Mouse (Mus musculus) intestine, postnatal 0 days (tissue): Measurements from ENCODE around the gene Il12a. TPM values are rescaled to one million over a fixed set of nuclear protein-coding genes. Genes with fewer than 3 reads are reported as not detected.
"Not testable (repeated sequence)": the region's sequence is repeated elsewhere in the genome, so short reads cannot be mapped to it uniquely, and the experiment has no call there.

Source experiments
- ATAC-seq: fragments of 200-750 bp; cut with Nextera tagmentation; 2 replicates; pipeline ENCODE4 v1.8.0; 2017; ENCODE audit warnings: mild to moderate bottlenecking, moderate TSS enrichment, moderate library complexity
- H3K27ac ChIP-seq: fragments of 300-500 bp; sonication (generic); 2 replicates; pipeline ENCODE4 v1.5.1; 2014; ENCODE audit warnings: mild to moderate bottlenecking, low read depth, low read length, moderate library complexity
- H3K27me3 ChIP-seq: fragments of 300-500 bp; sonication (generic); replicated peaks from 2 replicates; pipeline ENCODE4 v1.6.1; 2014; ENCODE audit warnings: low read length, mixed read lengths; ENCODE audit not compliant: control insufficient read depth, insufficient read depth
- H3K36me3 ChIP-seq: fragments of 300-500 bp; sonication (generic); 2 replicates; pipeline ENCODE4 v1.6.1; 2014; ENCODE audit warnings: mild to moderate bottlenecking, moderate library complexity; ENCODE audit not compliant: control insufficient read depth, insufficient read depth
- H3K4me1 ChIP-seq: fragments of 300-500 bp; sonication (generic); replicated peaks from 2 replicates; pipeline ENCODE4 v1.6.1; 2014; ENCODE audit warnings: antibody characterized with exemption, low read length, mixed read lengths; ENCODE audit not compliant: control insufficient read depth, insufficient read depth
- H3K4me2 ChIP-seq: fragments of 300-500 bp; sonication (generic); replicated peaks from 2 replicates; pipeline ENCODE4 v1.6.1; 2014; ENCODE audit warnings: low read depth, mild to moderate bottlenecking, moderate library complexity
- H3K4me3 ChIP-seq: fragments of 300-500 bp; sonication (generic); 2 replicates; pipeline ENCODE4 v1.5.1; 2014; ENCODE audit warnings: low read depth, low read length
- H3K9ac ChIP-seq: fragments of 300-500 bp; sonication (generic); 2 replicates; pipeline ENCODE4 v1.6.1; 2014; ENCODE audit warnings: mild to moderate bottlenecking, low read depth, low read length
- H3K9me3 ChIP-seq: fragments of 300-500 bp; sonication (generic); 2 replicates; pipeline ENCODE4 v1.6.1; 2016; ENCODE audit warnings: mixed run types; ENCODE audit not compliant: control insufficient read depth
- CTCF ChIP-seq: sonication (generic); IDR thresholded peaks from 2 replicates; pipeline ENCODE4 v1.5.1; 2016; ENCODE audit warnings: low read depth, mild to moderate bottlenecking, control low read depth, antibody characterized with exemption, moderate library complexity
- WGBS: fragments of 180-500 bp; shearing (Covaris S2); extraction: QIAGEN DNeasy Blood & Tissue Kit; methylation state at CpG from one replicate; pipeline ENCODE4 v1.1.7; 2014; 5-methylcytosine and 5-hydroxymethylcytosine counted together
- polyA plus RNA-seq: library from polyadenylated mRNA; unstranded; fragments of >200 nt; fragmentation: Nextera tagmentation; extraction: Ambion mirVana; gene quantifications from 2 replicates; pipeline ENCODE4 v1.2.1, GENCODE M21; 2015

The Il12a gene
- polyA plus RNA-seq, 1 experiment from 2014 or later, result not detected

GRCm38 (mm10) chr3:68744162-68744561, 53.7 kb downstream of the Il12a start:
- Histone ChIP-seq H3K36me3 (no peaks in the 10 kb centered on the region), H3K4me3 (no peak overlapping the region), H3K9me3 (no peaks in the 10 kb centered on the region), H3K27ac (no peak overlapping the region), H3K9ac (no peak overlapping the region), H3K4me2 (no peak overlapping the region), H3K4me1 (no peaks in the 10 kb centered on the region), H3K27me3 (no peaks in the 10 kb centered on the region)
- peak; percentile 54 for TF ChIP-seq CTCF
- ATAC-seq, result no peak
- 73% methylated on average over 1 of the region's 1 CpGs for WGBS

GRCm38 (mm10) chr3:68745033-68745432, 54.6 kb downstream of the Il12a start:
- no peak for TF ChIP-seq CTCF
- no peaks in the 10 kb centered on the region for H3K9me3 ChIP-seq
- no peaks in the 10 kb centered on the region for H3K36me3 ChIP-seq
- H3K4me2 ChIP-seq, result no peak overlapping the region
- 81% methylated on average over 5 of the region's 5 CpGs for WGBS
- H3K4me1 ChIP-seq, result no peaks in the 10 kb centered on the region
- no peaks in the 10 kb centered on the region for H3K27me3 ChIP-seq
- H3K9ac ChIP-seq, result no peak overlapping the region
- ATAC-seq, result no peak
- no peak overlapping the region for H3K27ac ChIP-seq
- H3K4me3 ChIP-seq, result no peak overlapping the region

GRCm38 (mm10) chr3:68746282-68746681, 55.8 kb downstream of the Il12a start:
- ATAC-seq, H3K9me3 ChIP-seq, H3K27ac ChIP-seq, H3K36me3 ChIP-seq, H3K27me3 ChIP-seq, H3K4me2 ChIP-seq, H3K4me3 ChIP-seq, H3K4me1 ChIP-seq, H3K9ac ChIP-seq: not testable (repeated sequence)
- WGBS, result 97% methylated on average over 4 of the region's 4 CpGs

Other genes starting within 250 kb of the Il12a start
- gene 1110032F04Rik, start 178.9 kb downstream of the Il12a start, polyA plus RNA-seq, result 0.52 and 0.76 TPM in 2 replicates